Mouse (Mus musculus) stomach, postnatal 0 days (tissue): ENCODE data around the gene Crtam. TPM values are rescaled to one million over a fixed set of nuclear protein-coding genes. Genes with fewer than 3 reads are reported as not detected.
A peak's percentile ranks its signal among the peaks of the same experiment; 100 is the strongest.

Experiments
- ATAC-seq: fragments of 200-750 bp; cut with Nextera tagmentation; 2 replicates; pipeline ENCODE4 v1.8.0; 2017; ENCODE audit not compliant: low FRiP score, low TSS enrichment
- DNase-seq: peaks from one replicate; pipeline ENCODE4 v3.0.0-alpha.2; 2016; ENCODE audit warnings: low spot score
- H3K27ac ChIP-seq: fragments of 300-500 bp; sonication (generic); replicated peaks from 2 replicates; pipeline ENCODE4 v1.5.1; 2014; ENCODE audit warnings: mild to moderate bottlenecking, control low read depth
- H3K27me3 ChIP-seq: fragments of 300-500 bp; sonication (generic); 2 replicates; pipeline ENCODE4 v1.6.1; 2014; ENCODE audit warnings: low read length; ENCODE audit not compliant: control insufficient read depth, insufficient read depth
- H3K36me3 ChIP-seq: fragments of 300-500 bp; sonication (generic); 2 replicates; pipeline ENCODE4 v1.6.1; 2014; ENCODE audit warnings: low read length, mixed read lengths; ENCODE audit not compliant: control insufficient read depth, insufficient read depth
- H3K4me1 ChIP-seq: fragments of 300-500 bp; sonication (generic); replicated peaks from 2 replicates; pipeline ENCODE4 v1.6.1; 2014; ENCODE audit warnings: antibody characterized with exemption; ENCODE audit not compliant: control insufficient read depth, insufficient read depth
- H3K4me2 ChIP-seq: fragments of 300-500 bp; sonication (generic); replicated peaks from 2 replicates; pipeline ENCODE4 v1.6.1; 2014; ENCODE audit warnings: low read depth, mild to moderate bottlenecking, control low read depth, moderate library complexity
- H3K4me3 ChIP-seq: fragments of 300-500 bp; sonication (generic); 2 replicates; pipeline ENCODE4 v1.5.1; 2014; ENCODE audit warnings: low read depth, low read length, control low read depth
- H3K9ac ChIP-seq: fragments of 300-500 bp; sonication (generic); 2 replicates; pipeline ENCODE4 v1.6.1; 2014; ENCODE audit warnings: mild to moderate bottlenecking, low read length, control low read depth, mixed read lengths
- H3K9me3 ChIP-seq: fragments of 300-500 bp; sonication (generic); 2 replicates; pipeline ENCODE4 v1.6.1; 2016; ENCODE audit warnings: low read length; ENCODE audit not compliant: control insufficient read depth
- CTCF ChIP-seq: IDR thresholded peaks from 2 replicates; pipeline ENCODE4 v1.5.1; 2016; ENCODE audit warnings: antibody characterized with exemption, low read depth, mild to moderate bottlenecking, moderate library complexity
- EP300 ChIP-seq: optimal IDR thresholded peaks from 2 replicates; pipeline ENCODE3; 2016; ENCODE audit warnings: antibody characterized with exemption
- WGBS: fragments of 180-500 bp; shearing (Covaris S2); extraction: QIAGEN DNeasy Blood & Tissue Kit; methylation state at CpG from one replicate; pipeline ENCODE4 v1.1.7; 2014; 5-methylcytosine and 5-hydroxymethylcytosine counted together
- polyA plus RNA-seq: library from polyadenylated mRNA; unstranded; fragments of >200 nt; fragmentation: Nextera tagmentation; extraction: Ambion mirVana; gene quantifications from 2 replicates; pipeline ENCODE4 v1.2.1, GENCODE M21; 2015

Crtam gene
- polyA plus RNA-seq, 1 experiment from 2014 or later, result not detected

DNA sequence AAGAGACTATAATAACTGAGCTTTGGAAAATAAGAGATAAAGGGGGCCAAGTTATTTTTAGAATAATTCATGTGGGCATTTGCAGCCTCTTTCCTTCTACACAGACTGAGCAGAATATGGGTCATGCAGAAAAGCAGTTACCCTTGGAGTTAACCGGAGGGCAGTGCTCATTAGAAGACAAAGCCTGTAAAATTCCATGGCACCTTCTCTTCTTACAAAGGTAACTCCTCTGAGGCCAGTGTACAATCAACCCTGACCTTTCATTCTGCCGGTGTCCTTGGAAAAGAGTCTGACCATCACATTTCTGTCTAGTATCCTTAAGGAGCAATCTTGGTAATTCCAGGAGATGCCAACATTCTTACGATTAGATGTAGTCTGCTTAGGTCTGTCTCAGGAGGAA is 37.0 kb upstream of the Crtam start:
- no peak for DNase-seq
- no peak for TF ChIP-seq EP300
- no peak for TF ChIP-seq CTCF
- no peaks in the 10 kb centered on the region for H3K9me3 ChIP-seq
- no peaks in the 10 kb centered on the region for H3K4me1 ChIP-seq
- WGBS, result 88% methylated on average over 3 of the region's 3 CpGs
- H3K27ac ChIP-seq, result no peak overlapping the region
- no peak overlapping the region for H3K4me2 ChIP-seq
- H3K27me3 ChIP-seq, result no peaks in the 10 kb centered on the region
- no peak overlapping the region for H3K9ac ChIP-seq
- ATAC-seq, result no peak
- no peaks in the 10 kb centered on the region for H3K36me3 ChIP-seq
- no peak overlapping the region for H3K4me3 ChIP-seq

DNA sequence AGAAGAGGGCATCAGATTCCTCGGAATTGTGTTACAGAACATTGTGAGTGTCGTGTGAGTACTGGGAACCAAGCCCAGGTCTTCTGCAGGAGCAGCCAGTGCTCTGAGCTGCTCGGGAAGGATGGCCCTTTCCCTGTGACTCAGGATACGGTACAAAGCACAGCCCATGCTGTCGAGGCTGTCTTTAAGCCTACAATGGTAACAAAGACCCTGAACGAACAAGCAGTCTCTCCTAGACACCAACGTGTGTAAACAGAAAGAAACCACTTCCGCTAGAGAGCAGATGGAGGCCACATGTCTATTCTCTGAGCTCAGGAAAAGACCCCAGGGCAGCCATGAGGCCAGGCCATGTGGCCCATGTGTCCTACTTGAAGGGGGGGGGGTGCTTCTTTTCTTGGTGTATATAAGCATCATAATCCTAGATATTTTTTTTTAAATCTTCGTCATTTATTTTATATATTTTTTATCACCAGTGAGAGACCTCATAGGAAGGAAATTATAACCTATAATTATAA is 33.8 kb upstream of the Crtam start:
- no peaks in the 10 kb centered on the region for H3K27me3 ChIP-seq
- 37% methylated on average over 9 of the region's 9 CpGs for WGBS
- no peaks in the 10 kb centered on the region for H3K36me3 ChIP-seq
- TF ChIP-seq EP300 (no peak), CTCF (no peak)
- H3K4me3 ChIP-seq, result no peak overlapping the region
- DNase-seq (no peak), ATAC-seq (no peak)
- H3K4me2 ChIP-seq, result no peak overlapping the region
- no peak overlapping the region for H3K9ac ChIP-seq
- H3K9me3 ChIP-seq, result no peaks in the 10 kb centered on the region
- no peaks in the 10 kb centered on the region for H3K4me1 ChIP-seq
- no peak overlapping the region for H3K27ac ChIP-seq

DNA sequence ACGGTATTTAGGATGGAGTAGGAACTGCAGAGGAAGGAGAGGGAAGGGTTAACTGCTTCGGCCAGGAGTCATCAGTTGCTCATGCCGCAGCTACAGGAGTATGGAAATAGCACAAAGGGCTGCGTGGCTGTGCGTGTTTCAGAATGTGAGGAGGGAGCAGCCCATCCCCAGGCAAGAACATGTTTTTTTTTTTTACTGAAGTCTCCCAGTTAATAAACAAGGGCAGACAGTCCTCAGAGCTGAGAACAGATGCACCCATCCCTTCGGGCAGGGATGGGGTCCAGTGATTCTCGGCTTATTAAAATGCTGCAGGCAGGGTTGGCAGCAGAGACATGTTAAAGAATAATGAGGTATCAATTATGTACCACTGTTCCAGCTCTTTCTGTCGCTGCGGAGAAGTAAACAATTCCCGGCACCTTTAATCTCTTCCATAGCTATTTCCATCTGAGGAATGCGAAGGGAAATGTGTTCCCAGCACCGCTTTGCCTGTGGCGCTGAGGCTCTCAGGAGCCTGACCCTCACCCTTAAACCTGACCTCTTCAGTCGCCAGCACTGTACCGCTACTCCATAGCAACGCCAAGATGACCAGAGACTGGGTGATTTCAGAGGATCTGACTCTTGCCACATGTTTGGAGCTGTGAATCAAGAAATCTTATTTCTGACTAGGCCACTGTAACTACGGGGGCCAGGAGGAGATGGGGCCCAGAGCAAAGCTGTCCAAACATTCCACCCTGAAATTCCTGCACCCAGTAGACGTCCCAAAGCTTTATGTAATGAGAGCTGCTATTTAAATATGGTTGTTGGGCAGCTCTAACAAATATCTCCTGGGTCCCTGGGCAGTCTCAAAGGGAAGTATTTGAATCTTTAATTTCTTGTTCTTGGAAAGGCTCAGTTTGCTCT is 27.4 kb upstream of the Crtam start:
- no peak for TF ChIP-seq EP300
- no peak for TF ChIP-seq CTCF
- Histone ChIP-seq H3K4me1 (no peaks in the 10 kb centered on the region), H3K9me3 (no peaks in the 10 kb centered on the region), H3K9ac (no peak overlapping the region), H3K27me3 (no peaks in the 10 kb centered on the region), H3K27ac (no peak overlapping the region), H3K36me3 (no peaks in the 10 kb centered on the region), H3K4me2 (0 out of 2 replicates have a peak overlapping the region, but pooled peaks have one; percentile 11), H3K4me3 (no peak overlapping the region)
- ATAC-seq, result no peak
- DNase-seq, result no peak
- WGBS, result 16% methylated on average over 18 of the region's 18 CpGs

DNA sequence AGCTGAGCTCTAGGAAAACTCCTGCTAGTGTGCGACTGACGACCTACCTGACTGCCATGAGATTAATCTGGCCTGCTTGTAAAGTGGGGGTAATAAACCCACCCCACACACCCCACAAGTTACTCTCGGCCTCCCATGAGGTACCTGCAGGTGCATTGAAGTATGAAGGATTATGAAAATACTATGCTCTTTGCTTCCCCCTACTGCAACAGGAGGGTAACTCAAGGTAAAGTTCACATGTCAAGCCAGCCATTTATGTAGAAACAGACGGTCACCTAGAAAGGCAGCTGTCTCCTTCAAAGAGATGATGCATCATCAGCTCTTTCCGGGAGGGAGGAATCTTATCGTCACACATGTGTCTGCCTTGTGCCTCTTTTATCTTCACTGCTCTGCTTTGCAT is 25.4 kb upstream of the Crtam start:
- no peaks in the 10 kb centered on the region for H3K4me1 ChIP-seq
- no peak overlapping the region for H3K27ac ChIP-seq
- no peak overlapping the region for H3K4me3 ChIP-seq
- no peaks in the 10 kb centered on the region for H3K36me3 ChIP-seq
- H3K4me2 ChIP-seq, result no peak overlapping the region
- no peaks in the 10 kb centered on the region for H3K27me3 ChIP-seq
- ATAC-seq (no peak), DNase-seq (no peak)
- 80% methylated on average over 6 of the region's 6 CpGs for WGBS
- no peak overlapping the region for H3K9ac ChIP-seq
- TF ChIP-seq EP300 (no peak), CTCF (peak; percentile 62)
- H3K9me3 ChIP-seq, result no peaks in the 10 kb centered on the region

DNA sequence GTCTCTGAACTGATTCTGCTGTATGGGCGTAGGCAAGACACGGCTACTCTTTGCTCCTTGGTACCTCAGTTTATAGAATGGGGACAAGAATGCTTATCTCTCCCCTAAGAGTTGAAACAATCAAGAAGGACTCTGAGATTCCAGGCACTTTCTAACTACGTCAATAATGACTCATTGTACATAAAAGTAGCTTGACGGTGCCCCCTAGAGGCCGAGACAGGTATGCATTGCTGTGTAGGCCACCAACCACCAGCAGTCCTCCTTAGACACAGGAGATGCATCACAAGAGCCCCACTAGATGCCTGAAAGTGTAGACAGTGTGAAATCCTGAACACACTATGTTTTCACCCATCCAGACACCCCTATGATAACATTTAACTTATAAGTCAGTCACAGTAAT is 24.0 kb upstream of the Crtam start:
- Histone ChIP-seq H3K27ac (no peak overlapping the region), H3K27me3 (no peaks in the 10 kb centered on the region), H3K4me3 (no peak overlapping the region), H3K9ac (no peak overlapping the region), H3K9me3 (no peaks in the 10 kb centered on the region), H3K4me1 (no peaks in the 10 kb centered on the region), H3K4me2 (no peak overlapping the region), H3K36me3 (no peaks in the 10 kb centered on the region)
- ATAC-seq, result no peak
- no peak for TF ChIP-seq EP300
- peak; percentile 74 for TF ChIP-seq CTCF
- 48% methylated on average over 5 of the region's 5 CpGs for WGBS
- peak; percentile 64 for DNase-seq

GRCm38 (mm10) chr9:41021690-41022089 is 17.3 kb upstream of the Crtam start:
- Histone ChIP-seq H3K4me2 (no peak overlapping the region), H3K4me1 (no peaks in the 10 kb centered on the region), H3K9ac (no peak overlapping the region), H3K9me3 (no peaks in the 10 kb centered on the region), H3K27ac (no peak overlapping the region), H3K36me3 (no peaks in the 10 kb centered on the region), H3K27me3 (no peaks in the 10 kb centered on the region), H3K4me3 (no peak overlapping the region)
- TF ChIP-seq CTCF (no peak), EP300 (no peak)
- 68% methylated on average over 3 of the region's 3 CpGs for WGBS
- DNase-seq (no peak), ATAC-seq (no peak)
